Mouse (Mus musculus) common myeloid progenitor, adult 5-6 weeks (primary cell): ENCODE data around the gene Rapgef2. TPM values are rescaled to one million over a fixed set of nuclear protein-coding genes. Genes with fewer than 3 reads are reported as not detected.

Experiments used
- ATAC-seq: replicated peaks from 2 replicates; pipeline ENCODE4 v1.8.0; 2016; ENCODE audit warnings: low read depth, mild to moderate bottlenecking, moderate TSS enrichment, inconsistent platforms; ENCODE audit not compliant: poor library complexity, severe bottlenecking
- total RNA-seq: library from RNA; stranded (forward); fragments of 200-1000, 187-1606 nt; gene quantifications from 2 replicates; pipeline ENCODE4 v1.2.3, GENCODE M21; 2017

Rapgef2 gene
- total RNA-seq = 13.3 and 19.0 TPM in 2 replicates

DNA sequence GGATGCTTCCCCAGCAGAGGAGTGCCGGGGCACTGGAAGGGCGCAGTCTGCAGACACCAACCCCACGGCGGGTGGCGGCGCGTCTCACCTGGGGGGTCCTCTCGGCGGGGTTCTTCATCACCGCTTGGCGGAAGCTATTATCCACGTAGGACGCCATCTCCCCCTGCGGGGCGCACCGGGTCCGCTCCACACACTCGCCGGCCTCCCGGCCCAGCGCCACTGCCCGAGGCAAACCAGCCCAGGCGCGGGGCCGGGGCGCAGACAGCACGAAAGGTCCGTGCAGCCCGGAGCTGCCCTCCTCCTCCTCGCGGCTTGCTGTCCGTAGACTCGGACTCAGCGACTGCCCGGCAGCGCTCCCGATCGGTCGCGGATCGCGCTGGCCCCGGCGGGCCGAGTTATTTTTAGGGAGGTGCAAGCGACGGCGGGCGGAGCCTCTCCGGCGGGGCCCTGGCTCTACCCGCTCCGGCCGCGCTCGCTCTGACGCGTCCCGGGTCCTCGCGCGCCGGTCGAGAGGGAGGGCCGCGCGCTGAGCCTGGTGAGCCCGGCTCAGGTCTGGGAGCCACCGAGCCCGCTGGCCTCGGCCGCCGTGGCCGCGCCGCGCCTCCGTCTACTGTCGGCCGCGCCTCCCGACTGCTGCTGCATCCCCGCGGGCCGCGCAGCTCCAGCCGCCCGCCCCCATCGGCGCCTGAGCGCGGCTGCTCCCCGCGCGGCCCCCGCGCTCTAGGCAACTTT, at the start of gene Rapgef2:
Gene Rapgef2, minus strand, starts transcription at position 142 of the 732 bp plus-strand sequence.
- ATAC-seq = peak; percentile 19

DNA sequence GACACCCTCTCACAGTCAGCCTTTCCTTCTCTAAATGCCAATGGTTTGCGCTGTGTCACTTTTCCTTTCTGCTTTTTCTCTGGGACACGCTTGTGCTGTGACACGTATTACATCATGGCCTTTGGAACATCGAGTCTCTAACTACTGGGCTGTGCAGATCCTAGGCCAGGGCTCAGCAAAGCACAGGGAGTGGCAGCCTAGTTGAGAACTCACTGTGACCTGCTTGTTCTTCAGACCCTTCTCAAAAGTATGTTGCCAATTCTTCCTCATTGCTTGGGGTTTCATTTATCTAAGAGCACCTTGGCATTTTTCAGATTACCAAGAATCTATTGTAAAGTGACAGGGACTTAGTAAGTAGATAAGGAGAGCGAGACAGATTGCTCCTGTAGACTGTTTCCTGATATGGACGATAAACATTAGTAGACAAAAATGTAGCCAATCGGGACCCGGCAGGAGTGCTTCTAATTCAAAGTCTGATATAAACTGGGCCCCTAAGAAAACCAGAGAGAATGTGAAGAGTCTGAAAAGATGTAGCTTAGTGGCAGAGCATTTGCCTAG, 47.4 kb upstream of the Rapgef2 start:
- ATAC-seq = no peak

DNA sequence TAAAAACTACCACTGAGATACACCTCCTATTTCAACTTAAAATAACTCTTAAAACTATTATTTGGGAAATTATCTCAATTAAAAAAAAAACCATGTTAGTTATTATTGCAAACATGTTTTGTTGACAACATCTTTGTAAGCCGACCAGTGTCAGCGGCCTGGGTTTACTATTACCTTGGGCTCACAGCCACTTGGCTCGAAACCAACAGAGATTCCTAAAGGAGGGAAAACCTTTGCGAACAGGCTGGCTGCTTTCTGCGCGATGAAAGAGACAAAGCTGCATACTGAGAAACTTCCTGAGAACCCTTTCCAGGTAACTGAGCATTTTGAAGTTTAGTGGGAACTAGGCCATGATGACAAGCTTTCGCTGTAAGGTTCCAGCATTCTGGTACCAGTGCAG, 46.7 kb upstream of the Rapgef2 start:
- no peak for ATAC-seq

DNA sequence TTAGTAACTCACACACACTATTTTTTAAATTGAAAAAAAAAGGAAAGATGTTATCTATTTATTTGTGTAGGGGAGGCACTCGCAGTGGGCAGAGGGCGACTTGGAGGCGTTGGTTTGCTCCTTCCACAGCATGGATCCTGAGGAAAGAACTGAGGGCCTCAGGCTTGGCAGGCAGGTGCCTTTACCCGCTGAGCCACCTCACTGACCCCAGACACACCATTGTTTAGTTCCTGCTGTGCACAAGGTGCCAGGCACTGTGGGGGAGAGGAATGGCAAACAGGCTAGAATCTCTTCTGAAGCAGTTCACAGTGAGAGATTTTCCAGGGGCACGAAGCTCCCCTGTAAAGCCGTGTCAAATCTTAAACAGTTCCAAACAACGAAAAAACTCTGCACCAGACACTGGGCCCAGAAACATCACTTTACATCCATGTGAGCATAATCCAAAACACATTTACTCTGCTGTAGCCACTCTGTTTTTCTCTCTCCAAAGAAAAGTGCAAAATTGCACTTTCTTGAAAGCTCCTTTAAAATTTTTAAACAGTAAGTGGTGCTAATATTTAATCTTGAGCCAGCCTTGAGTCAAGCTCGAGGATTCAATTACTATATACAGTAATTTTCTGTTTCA, 43.5 kb upstream of the Rapgef2 start:
- ATAC-seq = no peak

DNA sequence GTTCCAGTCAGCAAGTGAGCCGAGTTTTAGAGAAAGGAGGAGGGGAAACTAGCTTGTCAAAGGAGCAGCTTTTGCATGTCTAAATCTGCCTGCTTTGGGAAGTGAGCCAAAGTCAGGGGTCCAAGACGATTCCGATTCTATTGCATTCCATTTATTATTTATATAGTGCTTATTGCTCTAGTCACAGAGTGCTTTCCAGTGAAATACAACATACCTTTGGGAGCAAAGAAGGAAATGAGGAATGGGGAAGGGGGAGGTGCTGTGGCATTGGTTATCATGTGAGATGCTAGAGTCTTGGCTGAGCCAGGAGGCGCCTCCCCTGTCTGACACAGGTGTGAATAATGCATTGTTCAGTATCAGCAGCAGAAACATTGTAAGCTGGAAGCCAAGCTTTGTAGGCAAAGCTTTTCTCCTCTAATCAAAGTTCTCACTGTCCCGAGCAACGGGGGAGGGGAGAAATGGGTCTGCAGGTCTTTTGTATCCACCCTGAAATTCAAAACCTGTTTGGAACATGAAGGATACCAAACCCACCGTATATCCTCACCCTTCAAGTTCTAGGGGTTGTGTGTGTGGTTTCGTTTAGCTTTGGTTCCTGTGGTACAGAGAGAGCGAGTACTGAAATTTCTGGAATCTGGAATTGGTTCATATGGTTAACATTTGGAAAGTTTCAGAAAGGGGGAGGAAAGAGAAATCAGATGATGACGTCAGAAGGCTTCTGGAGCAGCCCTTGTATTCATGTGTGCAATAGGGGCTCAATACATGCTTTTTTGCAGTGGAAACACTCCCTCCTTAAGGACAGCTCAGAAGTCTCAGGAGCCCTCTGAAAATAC, 38.6 kb upstream of the Rapgef2 start:
- no peak for ATAC-seq

DNA sequence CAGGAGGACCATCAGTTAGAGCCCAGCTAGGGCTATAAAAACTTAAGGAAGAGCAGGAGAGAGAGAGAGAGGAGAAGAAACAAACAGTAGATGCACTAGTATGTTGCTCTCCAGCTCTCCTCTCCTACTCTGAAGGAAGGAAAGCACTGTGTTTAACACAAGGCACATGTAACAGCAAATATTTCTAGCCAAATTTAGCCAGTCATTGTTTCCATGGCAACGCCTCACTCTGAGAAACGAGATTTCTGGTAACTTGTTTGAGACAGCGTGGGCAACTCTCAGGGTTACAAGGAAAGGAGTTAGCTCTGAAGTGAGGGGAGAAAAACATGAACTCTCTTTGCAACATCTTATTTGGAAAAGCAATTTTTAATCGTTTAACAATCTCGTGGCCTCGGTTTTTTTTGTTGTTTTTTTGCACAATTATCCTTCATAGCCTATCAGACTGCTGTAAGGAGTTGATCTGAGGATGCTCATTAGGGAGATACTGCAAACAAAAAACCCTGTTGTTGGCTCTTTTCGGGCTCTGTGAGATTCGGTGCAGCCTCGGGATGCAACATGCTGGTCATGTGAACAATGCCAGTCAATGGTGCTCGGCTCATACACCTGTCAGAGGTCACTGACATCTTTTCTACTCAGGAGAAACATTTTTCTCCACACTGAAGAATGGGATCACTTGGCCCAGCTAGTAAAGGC, 27.8 kb upstream of the Rapgef2 start:
- no peak for ATAC-seq

DNA sequence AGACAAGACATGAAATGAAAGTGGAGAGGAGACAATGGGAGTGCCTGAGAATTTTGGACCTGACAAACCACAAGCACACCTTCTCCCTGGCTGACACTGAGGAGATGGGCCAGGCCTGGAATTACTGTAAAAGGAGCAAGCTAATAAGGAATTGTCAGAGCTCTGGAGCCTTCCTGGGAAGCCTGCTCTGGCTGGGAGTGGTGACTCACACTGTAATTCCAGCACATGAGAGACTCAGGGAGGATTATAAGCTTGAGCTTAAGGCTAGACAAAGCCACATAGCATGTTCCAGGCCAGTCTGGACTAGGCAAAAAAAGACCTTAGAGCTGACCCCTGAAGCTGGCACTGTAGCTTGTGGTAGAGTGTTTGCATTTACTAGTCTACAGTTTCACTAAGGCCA, 25.6 kb upstream of the Rapgef2 start:
- ATAC-seq = no peak

DNA sequence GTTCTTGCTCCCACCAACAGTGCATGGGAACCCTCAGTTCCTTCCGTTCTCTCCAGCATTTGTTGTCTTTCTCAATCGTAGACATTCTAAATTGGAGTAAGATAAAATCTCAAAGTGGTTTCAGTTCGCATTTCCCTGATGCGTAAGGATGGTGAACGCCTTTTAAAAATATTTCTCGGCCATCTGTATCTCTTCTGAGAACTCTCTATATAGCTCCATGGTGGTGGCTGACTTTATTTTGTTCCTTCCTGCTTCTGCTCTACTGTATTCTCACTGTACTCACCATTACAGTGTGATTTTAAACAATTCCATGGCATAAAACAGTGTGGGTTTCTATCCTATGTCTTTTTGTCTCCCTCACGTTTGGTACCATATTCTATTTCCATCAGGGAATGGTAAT, 23.9 kb upstream of the Rapgef2 start:
- no peak for ATAC-seq

DNA sequence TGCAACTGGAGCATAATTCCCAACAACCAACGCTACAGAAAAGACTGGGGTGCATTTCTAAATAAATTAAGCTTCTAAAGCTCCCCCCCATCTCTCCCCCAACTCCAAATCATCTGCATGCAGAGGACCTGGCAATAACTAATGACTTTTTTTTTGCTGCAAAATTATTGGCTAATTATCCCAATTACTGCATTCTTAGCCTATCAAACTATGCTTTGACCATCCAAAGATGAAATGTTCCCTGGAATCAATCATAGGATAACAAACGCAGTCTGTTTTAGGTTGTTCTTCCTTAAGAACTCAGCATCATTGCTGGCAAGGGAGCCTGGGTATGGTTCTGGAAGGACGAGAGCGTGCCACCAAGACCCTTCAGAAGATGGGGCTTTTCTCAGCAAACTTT, 22.3 kb upstream of the Rapgef2 start:
- no peak for ATAC-seq

DNA sequence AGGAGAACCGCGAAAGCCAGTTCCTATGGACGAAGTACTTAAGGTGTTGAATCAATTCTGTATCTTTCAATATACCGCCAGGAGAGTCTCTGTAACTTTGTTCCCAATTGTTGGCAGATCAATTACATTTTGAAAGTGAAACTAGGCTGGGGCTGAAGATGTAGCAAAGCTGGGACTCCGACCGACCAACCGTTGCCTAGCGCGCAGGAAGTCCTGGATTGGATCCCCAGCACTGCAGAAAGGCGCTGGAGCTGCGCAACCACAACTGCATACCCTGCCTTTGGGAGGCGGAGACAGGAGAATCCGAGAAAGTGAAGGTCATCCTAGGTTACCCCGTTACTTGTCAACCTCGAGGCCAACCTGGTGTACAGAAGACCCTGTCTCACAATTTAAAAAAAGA, 13.1 kb upstream of the Rapgef2 start:
- no peak for ATAC-seq

DNA sequence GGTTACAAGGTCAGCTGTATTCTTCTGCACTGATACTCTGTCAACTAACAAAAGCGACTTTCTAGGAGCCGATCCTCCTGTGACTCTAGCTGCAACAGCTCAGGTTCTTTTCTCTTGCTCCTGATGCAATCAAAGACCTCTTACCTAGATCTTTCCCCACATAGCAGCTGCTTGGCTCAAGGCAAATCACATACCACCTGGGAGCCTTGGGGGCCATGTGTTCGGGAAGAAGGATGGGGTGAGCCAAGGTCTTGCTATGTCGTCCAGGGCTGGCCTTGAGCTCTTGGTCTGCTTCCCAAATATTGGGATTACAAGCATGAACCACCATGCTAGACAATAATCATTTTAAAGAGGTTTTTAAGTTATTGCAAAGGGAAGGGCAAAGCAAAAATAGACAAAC, 11.0 kb upstream of the Rapgef2 start:
- ATAC-seq = no peak

DNA sequence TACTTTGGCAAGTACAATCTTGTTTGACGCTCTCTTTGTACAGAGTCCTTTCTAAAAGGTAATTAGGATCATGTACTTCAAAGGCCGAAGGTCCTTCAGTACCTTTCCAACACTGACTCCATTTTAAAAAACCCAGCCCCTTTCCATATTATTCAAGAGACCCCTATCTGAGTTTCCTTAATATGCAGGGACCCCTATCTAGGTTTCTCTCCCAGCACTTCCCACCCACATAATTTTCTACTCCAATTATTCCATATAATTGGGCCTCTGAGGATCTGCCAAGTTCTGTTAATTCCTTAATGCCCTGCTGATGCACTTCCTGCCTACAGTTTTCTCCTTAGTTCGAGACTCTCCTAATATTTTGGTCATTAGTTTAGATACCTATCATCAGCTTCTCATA, 10.3 kb upstream of the Rapgef2 start:
- ATAC-seq = no peak

DNA sequence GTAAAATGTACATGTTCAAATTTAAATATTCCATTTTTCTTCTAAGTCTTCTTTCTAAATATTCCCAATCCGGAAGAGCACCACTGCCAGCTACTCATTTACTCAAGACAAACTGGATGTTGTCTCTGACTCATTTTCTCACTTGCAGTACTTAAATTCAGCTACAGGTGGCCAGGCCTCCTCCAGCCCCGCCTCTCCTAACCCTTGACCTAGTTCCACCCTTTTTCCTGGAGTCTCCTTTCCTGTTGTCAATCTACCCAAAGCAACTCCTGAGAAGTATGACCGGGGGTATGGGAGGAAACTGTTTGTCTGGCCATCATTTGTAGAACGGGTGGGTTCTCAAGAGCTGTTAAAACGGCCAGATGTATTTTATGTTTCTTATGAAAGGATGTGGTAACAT, 9.7 kb upstream of the Rapgef2 start:
- ATAC-seq = 0 out of 2 replicates have a peak, but pooled peaks have one; percentile 45

DNA sequence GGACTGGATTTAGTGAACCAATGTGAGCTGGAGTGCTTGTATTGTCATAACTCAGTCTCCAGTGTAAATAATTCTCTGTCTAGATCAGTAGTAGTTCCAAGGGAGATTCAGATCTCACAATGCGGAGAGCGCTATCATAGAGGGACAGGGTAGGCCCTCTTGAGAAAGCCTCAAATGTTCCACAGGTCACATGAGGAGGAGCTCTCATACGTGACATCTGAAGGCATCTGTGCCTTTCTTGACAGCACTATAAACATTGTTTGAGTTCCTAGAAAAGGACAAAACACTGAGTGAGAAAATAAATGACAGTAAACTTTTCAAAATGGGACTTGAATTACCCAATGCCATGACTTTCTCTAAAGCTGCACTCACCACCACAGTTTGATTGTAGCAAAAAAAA, 8.4 kb upstream of the Rapgef2 start:
- ATAC-seq = no peak

DNA sequence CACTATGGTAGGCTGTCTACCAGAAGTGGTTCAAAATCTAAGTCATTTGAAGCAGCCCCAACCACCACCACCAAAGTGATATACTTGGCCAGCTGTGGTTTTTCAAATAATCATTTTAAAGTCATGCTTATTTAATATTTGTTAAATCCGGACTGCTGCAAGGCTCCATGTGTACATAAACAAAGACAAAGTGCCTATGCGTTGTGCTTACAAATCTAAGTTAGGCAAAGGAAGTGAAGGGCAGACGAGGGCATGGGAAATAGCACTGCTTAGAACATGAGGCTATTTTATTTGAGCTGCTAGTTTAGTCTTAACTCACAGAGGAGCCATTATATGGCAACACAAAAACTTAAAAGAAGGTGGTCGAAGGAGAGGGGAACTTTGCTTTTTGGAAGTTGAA, 6.7 kb upstream of the Rapgef2 start:
- ATAC-seq = no peak

DNA sequence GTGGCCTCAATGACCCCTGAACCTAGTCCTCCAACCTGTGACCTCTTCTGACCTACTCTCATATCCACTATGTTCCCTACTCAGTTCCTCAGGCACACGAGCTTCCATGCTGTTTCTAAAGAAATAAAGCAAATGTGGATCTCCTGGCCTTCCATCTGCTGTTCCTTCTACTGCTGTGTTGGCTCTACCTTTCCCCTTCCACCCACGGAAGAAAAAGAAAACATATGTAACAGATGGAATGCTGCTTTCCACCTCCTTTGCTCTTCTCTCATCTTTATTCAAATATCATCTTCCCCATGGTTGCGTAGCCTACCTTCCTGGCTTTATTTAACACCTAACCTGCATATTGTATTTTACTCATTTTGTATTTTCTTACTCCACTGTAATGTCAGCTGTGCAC, 2.7 kb upstream of the Rapgef2 start:
- no peak for ATAC-seq

DNA sequence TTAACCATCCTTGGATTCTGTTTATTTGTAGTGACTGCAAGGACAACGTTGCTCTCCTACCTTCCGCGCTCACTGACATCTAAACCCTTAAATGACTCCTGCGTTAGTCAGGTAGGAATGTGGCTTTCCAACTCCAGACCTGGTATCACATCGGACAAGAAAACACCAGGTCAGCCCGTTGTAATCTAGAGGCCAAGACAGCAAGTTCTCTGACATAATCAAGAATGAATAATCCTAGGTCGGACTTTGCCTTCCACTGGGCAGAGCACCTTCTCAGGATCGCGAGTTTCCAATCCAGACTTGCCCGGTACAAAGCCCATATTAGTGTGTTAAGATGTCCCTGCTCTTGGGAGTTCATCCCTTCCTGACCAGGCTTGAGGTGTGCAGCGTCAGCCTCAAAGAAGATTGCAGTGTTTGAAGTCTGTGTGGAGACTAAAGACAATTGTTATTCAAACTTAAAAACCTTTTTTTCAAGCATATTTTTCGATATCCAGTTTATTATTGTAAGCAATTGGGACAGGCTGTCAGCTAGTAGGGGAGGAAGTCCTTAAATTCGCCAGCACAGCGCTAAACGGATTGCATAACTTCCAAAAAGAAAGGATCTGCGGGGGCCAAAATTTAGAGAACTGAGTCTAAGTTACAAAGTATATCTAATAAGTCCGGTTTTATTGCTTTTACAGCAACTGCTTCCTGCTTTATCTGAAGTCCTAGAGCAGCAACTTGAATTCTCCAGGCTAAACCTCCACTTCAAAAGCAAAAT, 1.6 kb upstream of the Rapgef2 start:
- ATAC-seq = 0 out of 2 replicates have a peak, but pooled peaks have one; percentile 23

DNA sequence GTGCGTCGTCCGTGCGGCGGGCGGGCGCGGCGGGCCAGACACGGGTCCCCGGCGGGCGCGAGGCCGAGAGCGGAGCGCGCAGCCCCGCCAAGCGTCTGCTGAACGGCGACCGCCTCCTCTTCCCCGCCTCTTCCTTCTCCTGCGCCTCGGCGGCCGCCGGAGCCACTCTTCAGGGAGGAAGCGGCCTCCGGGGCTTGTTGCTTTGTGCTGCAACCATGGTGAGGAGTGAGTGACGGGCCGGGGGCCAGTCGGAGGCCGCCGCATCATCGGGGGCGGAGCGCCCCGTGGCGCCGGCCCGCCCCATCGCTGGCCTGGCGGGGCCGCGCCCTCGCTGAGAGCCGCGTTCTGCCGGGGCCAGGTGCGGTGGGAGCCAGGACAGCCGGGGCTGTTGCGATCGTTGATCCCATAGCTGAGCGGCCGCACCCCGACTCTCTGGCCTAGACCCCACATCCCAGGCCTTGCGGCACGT, 825 bp upstream of the Rapgef2 start:
- ATAC-seq = peak; percentile 90

DNA sequence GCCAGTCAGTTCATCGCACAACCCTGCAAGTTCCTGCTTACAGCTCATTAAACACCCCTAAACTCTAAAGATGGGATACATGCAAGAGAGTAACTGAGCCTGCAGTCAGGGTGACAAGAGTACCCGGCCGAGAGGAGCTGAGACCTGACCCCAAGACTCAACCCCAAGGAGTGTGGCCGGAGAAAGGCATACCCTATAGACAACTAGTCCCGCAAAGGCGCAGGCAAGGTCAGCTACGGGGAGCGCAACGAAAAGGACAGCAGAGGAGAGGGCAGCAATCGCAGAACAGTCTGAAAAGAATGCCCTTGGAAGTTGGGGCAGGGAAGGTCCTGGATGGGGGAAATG, 314 bp downstream of the Rapgef2 start:
- no peak for ATAC-seq
